Mouse (Mus musculus): Measurements from ENCODE around the gene Tomm40l.

The Tomm40l gene

GRCm38 (mm10) chr1:171223168-171223567, 854 bp upstream of the Tomm40l start:
- ChIA-PET CTCF (interaction anchor here in 3 of 4 experiments (0.6 to 3.0 kb wide), 6 partner anchors 9 to 86 kb away, joined by 3 to 18 read pairs (median 4); partner anchors contain the start of gene Ppox (in 1 of the 3)), POLR2A (interaction anchor here in 1 of 4 experiments (0.6 kb wide), 1 partner anchor 162 kb away, joined by 5 read pairs; no protein-coding TSS in a partner anchor)

GRCm38 (mm10) chr1:171221281-171222193, 777 bp downstream of the Tomm40l start:
- POLR2A ChIA-PET: interaction anchor here in 3 of 4 experiments (0.6 to 3.4 kb wide), 49 partner anchors 8 to 525 kb away, joined by 3 to 24 read pairs (median 4); partner anchors contain the start of genes Cfap126 (in 3 of the 3), Pcp4l1 (in 3 of the 3), B4galt3 (in 2 of the 3) and Fcer1g (in 2 of the 3)

GRCm38 (mm10) chr1:171220871-171221270, 1.4 kb downstream of the Tomm40l start:
- ChIA-PET POLR2A (interaction anchor here in 3 of 4 experiments (0.6 to 3.4 kb wide), 47 partner anchors 9 to 524 kb away, joined by 3 to 24 read pairs (median 4); partner anchors contain the start of genes Cfap126 (in 3 of the 3), Fcer1g (in 2 of the 3), Ndufs2 (in 2 of the 3) and Pcp4l1 (in 2 of the 3)), CTCF (interaction anchor here (0.5 to 3.0 kb wide), 92 partner anchors 8 to 325 kb away, joined by 3 to 22 read pairs (median 4); partner anchors contain the start of genes Pcp4l1 (in 3 of the 4), Ppox (in 3 of the 4), B4galt3 (in 2 of the 4) and Ndufs2 (in 2 of the 4))

More at GRCm38 (mm10) chr1:171221281-171222193, 777 bp downstream of the Tomm40l start:
- CTCF ChIA-PET: interaction anchor here (0.5 to 3.0 kb wide), 85 partner anchors 8 to 343 kb away, joined by 3 to 22 read pairs (median 4); partner anchors contain the start of genes Pcp4l1 (in 3 of the 4), B4galt3 (in 2 of the 4), Ndufs2 (in 2 of the 4) and Ppox (in 2 of the 4)

- ChIA-PET CTCF (interaction anchor here in 1 of 4 experiments (0.6 kb wide), 1 partner anchor 47 kb away, joined by 3 read pairs; no protein-coding TSS in a partner anchor), POLR2A (no interaction called here)
These were observed 5.9 kb downstream of the Tomm40l start for GRCm38 (mm10) chr1:171216241-171216955.

GRCm38 (mm10) chr1:171213801-171214496, 8.4 kb downstream of the Tomm40l start, which contains the start of gene Nr1i3:
Gene Nr1i3, plus strand, starts transcription at chr1:171213970.
- POLR2A ChIA-PET: interaction anchor here in 2 of 4 experiments (0.7 to 1.8 kb wide), 6 partner anchors 8 to 95 kb away, joined by 3 to 12 read pairs (median 3); partner anchors contain the start of genes Pcp4l1 (in 1 of the 2) and Tomm40l (in 1 of the 2)
- CTCF ChIA-PET: interaction anchor here in 3 of 4 experiments (0.6 to 1.0 kb wide), 6 partner anchors 8 to 77 kb away, joined by 3 to 4 read pairs (median 3); partner anchors contain the start of genes Pcp4l1 (in 1 of the 3) and Tomm40l (in 1 of the 3)

- ChIA-PET CTCF (interaction anchor here in 2 of 4 experiments (0.6 to 1.3 kb wide), 4 partner anchors 8 to 76 kb away, joined by 3 to 4 read pairs (median 3); partner anchors contain the start of genes Pcp4l1 (in 1 of the 2) and Tomm40l (in 1 of the 2)), POLR2A (interaction anchor here in 3 of 4 experiments (0.6 to 1.8 kb wide), 11 partner anchors 9 to 75 kb away, joined by 3 to 12 read pairs (median 3); partner anchors contain the start of genes B4galt3 (in 1 of the 3), Fcer1g (in 1 of the 3), Pcp4l1 (in 1 of the 3) and Tomm40l (in 1 of the 3))
These were observed 9.5 kb downstream of the Tomm40l start for GRCm38 (mm10) chr1:171212854-171213253.

GRCm38 (mm10) chr1:171209409-171209808, 12.9 kb downstream of the Tomm40l start:
- CTCF ChIA-PET: interaction anchor here in 1 of 4 experiments (1.6 kb wide), 1 partner anchor 11 kb away, joined by 5 read pairs; no protein-coding TSS in a partner anchor

GRCm38 (mm10) chr1:171205704-171206493, 16.4 kb downstream of the Tomm40l start:
- ChIA-PET POLR2A (interaction anchor here in 2 of 4 experiments (0.9 to 1.4 kb wide), 3 partner anchors 12 to 15 kb away, joined by 3 to 6 read pairs (median 3); partner anchors contain the start of gene Tomm40l (in 1 of the 2)), CTCF (interaction anchor here in 2 of 4 experiments (0.5 to 0.9 kb wide), 2 partner anchors 15 kb away, joined by 3 read pairs; no protein-coding TSS in a partner anchor)

More at GRCm38 (mm10) chr1:171209409-171209808, 12.9 kb downstream of the Tomm40l start:
- POLR2A ChIA-PET: interaction anchor here in 2 of 4 experiments (0.5 to 1.7 kb wide), 8 partner anchors 8 to 356 kb away, joined by 3 to 6 read pairs (median 3); partner anchors contain the start of genes B4galt3 (in 1 of the 2) and Pcp4l1 (in 1 of the 2)

GRCm38 (mm10) chr1:171204249-171204644, 18.1 kb downstream of the Tomm40l start:
- CTCF ChIA-PET: interaction anchor here in 2 of 4 experiments (0.6 to 0.7 kb wide), 2 partner anchors 38 to 42 kb away, joined by 3 to 15 read pairs; no protein-coding TSS in a partner anchor
- POLR2A ChIA-PET: interaction anchor here in 2 of 4 experiments (0.6 to 2.1 kb wide), 6 partner anchors 8 to 82 kb away, joined by 3 to 5 read pairs (median 3); partner anchors contain the start of gene Pcp4l1 (in 1 of the 2)

- POLR2A ChIA-PET: interaction anchor here in 3 of 4 experiments (0.6 to 2.1 kb wide), 8 partner anchors 8 to 82 kb away, joined by 3 to 5 read pairs (median 3); partner anchors contain the start of gene Pcp4l1 (in 1 of the 3)
- CTCF ChIA-PET: interaction anchor here in 2 of 4 experiments (0.6 to 0.7 kb wide), 3 partner anchors 15 to 41 kb away, joined by 3 to 15 read pairs (median 8); no protein-coding TSS in a partner anchor
These were observed 18.7 kb downstream of the Tomm40l start for GRCm38 (mm10) chr1:171203471-171204248.

- ChIA-PET POLR2A (no interaction called here), CTCF (interaction anchor here in 2 of 4 experiments (0.7 to 1.6 kb wide), 2 partner anchors 20 to 204 kb away, joined by 5 to 11 read pairs; no protein-coding TSS in a partner anchor)
These were observed 21.5 kb downstream of the Tomm40l start for GRCm38 (mm10) chr1:171200769-171201168.

GRCm38 (mm10) chr1:171199532-171199931, 22.8 kb downstream of the Tomm40l start:
- POLR2A ChIA-PET: interaction anchor here in 2 of 4 experiments (0.6 kb wide), 2 partner anchors 9 to 16 kb away, joined by 3 to 10 read pairs; no protein-coding TSS in a partner anchor

GRCm38 (mm10) chr1:171195887-171196397, 26.4 kb downstream of the Tomm40l start, which contains the start of gene Pcp4l1:
Gene Pcp4l1, minus strand, starts transcription at chr1:171196268.
- ChIA-PET POLR2A (interaction anchor here (0.6 to 3.7 kb wide), 39 partner anchors 7 to 282 kb away, joined by 3 to 24 read pairs (median 4); partner anchors contain the start of genes Tomm40l (in 2 of the 4), B4galt3 (in 1 of the 4), Ndufs2 (in 1 of the 4) and Nr1i3 (in 1 of the 4)), CTCF (interaction anchor here (0.6 to 2.6 kb wide), 14 partner anchors 12 to 179 kb away, joined by 3 to 22 read pairs (median 4); partner anchors contain the start of genes Ppox (in 1 of the 4) and Tomm40l (in 1 of the 4))

More at GRCm38 (mm10) chr1:171199532-171199931, 22.8 kb downstream of the Tomm40l start:
- CTCF ChIA-PET: interaction anchor here in 1 of 4 experiments (0.6 kb wide), 1 partner anchor 88 kb away, joined by 3 read pairs; no protein-coding TSS in a partner anchor

Measured in embryonic stem cell, embryonic (primary cell).